Mouse (Mus musculus) ES-E14 (cell line): ENCODE data around the gene Fam155a.

Experiments
- CHD2 ChIP-seq: IDR thresholded peaks from 2 replicates; pipeline ENCODE4 v1.6.1; 2014; ENCODE audit warnings: mild to moderate bottlenecking, low read depth, low read length, inconsistent platforms
- HCFC1 ChIP-seq: IDR thresholded peaks from 2 replicates; pipeline ENCODE4 v1.6.1; 2012; ENCODE audit warnings: low read length, inconsistent platforms, borderline replicate concordance; ENCODE audit not compliant: insufficient read depth
- MAFK ChIP-seq: IDR thresholded peaks from 2 replicates; pipeline ENCODE4 v1.6.1; 2014; ENCODE audit warnings: mild to moderate bottlenecking, low read depth, low read length, inconsistent platforms; ENCODE audit not compliant: insufficient read depth
- ZC3H11A ChIP-seq: IDR thresholded peaks from 2 replicates; pipeline ENCODE4 v1.6.1; 2012; ENCODE audit warnings: low read depth, mild to moderate bottlenecking, inconsistent platforms, low read length, borderline replicate concordance
- ZNF384 ChIP-seq: IDR thresholded peaks from 2 replicates; pipeline ENCODE4 v1.6.1; 2012; ENCODE audit warnings: low read depth, low read length, inconsistent platforms

GRCm38 (mm10) chr8:9365381-9365780 lies 405.6 kb downstream of the Fam155a start:
- TF ChIP-seq HCFC1 (no peak), ZNF384 (no peak), MAFK (no peak), ZC3H11A (no peak), CHD2 (no peak)
